Mouse (Mus musculus): ENCODE results near the gene Tenm3.
A peak's percentile ranks its signal among the peaks of the same experiment; 100 is the strongest.

The Tenm3 gene

GRCm38 (mm10) chr8:48579732-48580131, 264.0 kb downstream of the Tenm3 start:
- peak; percentile 49 for DNase-seq (ENCODE audit: low spot score)

- peak; percentile 38 for DNase-seq (ENCODE audit: low spot score)
These were observed 264.6 kb downstream of the Tenm3 start for GRCm38 (mm10) chr8:48579144-48579543.

GRCm38 (mm10) chr8:48572941-48573340, 270.8 kb downstream of the Tenm3 start:
- DNase-seq (ENCODE audit: low spot score), result no peak

- DNase-seq (ENCODE audit: low spot score), result no peak
These were observed 271.4 kb downstream of the Tenm3 start for GRCm38 (mm10) chr8:48572345-48572744.

GRCm38 (mm10) chr8:48568608-48569007, 275.1 kb downstream of the Tenm3 start:
- DNase-seq (ENCODE audit: low spot score), result no peak

- DNase-seq (ENCODE audit: low spot score), result no peak
These were observed 275.7 kb downstream of the Tenm3 start for GRCm38 (mm10) chr8:48567929-48568607.

GRCm38 (mm10) chr8:48560227-48560626, 283.5 kb downstream of the Tenm3 start:
- no peak for DNase-seq (ENCODE audit: low spot score)

GRCm38 (mm10) chr8:48555546-48556141, 288.1 kb downstream of the Tenm3 start:
- peak; percentile 75 for DNase-seq (ENCODE audit: low spot score)

- DNase-seq (ENCODE audit: low spot score), result peak; percentile 84
These were observed 288.8 kb downstream of the Tenm3 start for GRCm38 (mm10) chr8:48554762-48555545.

- DNase-seq (ENCODE audit: low spot score), result peak; percentile 51
These were observed 289.9 kb downstream of the Tenm3 start for GRCm38 (mm10) chr8:48553791-48554288.

- DNase-seq (ENCODE audit: low spot score), result no peak
These were observed 291.4 kb downstream of the Tenm3 start for GRCm38 (mm10) chr8:48552306-48552705.

GRCm38 (mm10) chr8:48551370-48551769, 292.4 kb downstream of the Tenm3 start:
- DNase-seq (ENCODE audit: low spot score), result no peak

- DNase-seq (ENCODE audit: low spot score), result no peak
These were observed 294.8 kb downstream of the Tenm3 start for GRCm38 (mm10) chr8:48548908-48549307.

GRCm38 (mm10) chr8:48545631-48546030, 298.1 kb downstream of the Tenm3 start:
- no peak for DNase-seq (ENCODE audit: low spot score)

- DNase-seq (ENCODE audit: low spot score), result no peak
These were observed 298.9 kb downstream of the Tenm3 start for GRCm38 (mm10) chr8:48544840-48545239.

GRCm38 (mm10) chr8:48542141-48542540, 301.6 kb downstream of the Tenm3 start:
- DNase-seq (ENCODE audit: low spot score), result peak; percentile 40

- DNase-seq (ENCODE audit: low spot score), result peak; percentile 73
These were observed 302.9 kb downstream of the Tenm3 start for GRCm38 (mm10) chr8:48540894-48541293.

GRCm38 (mm10) chr8:48535833-48536232, 307.9 kb downstream of the Tenm3 start:
- DNase-seq (ENCODE audit: low spot score), result no peak

- DNase-seq (ENCODE audit: low spot score), result no peak
These were observed 312.0 kb downstream of the Tenm3 start for GRCm38 (mm10) chr8:48531795-48532194.

- no peak for DNase-seq (ENCODE audit: low spot score)
These were observed 312.7 kb downstream of the Tenm3 start for GRCm38 (mm10) chr8:48530916-48531570.

GRCm38 (mm10) chr8:48527418-48527817, 316.3 kb downstream of the Tenm3 start:
- peak; percentile 80 for DNase-seq (ENCODE audit: low spot score)

- DNase-seq (ENCODE audit: low spot score), result no peak
These were observed 321.1 kb downstream of the Tenm3 start for GRCm38 (mm10) chr8:48522536-48523123.
